Mouse (Mus musculus) right cerebral cortex, postnatal 25 days (tissue): ENCODE data around the gene Rpsa.
"Not testable (repeated sequence)": the region's sequence is repeated elsewhere in the genome, so short reads cannot be mapped to it uniquely, and the experiment has no call there.

ENCODE experiments used
- DNase-seq: peaks from one replicate; pipeline ENCODE4 v3.0.0; 2022

The Rpsa gene

GRCm38 (mm10) chr9:120127538-120128251 lies at the start of gene Rpsa:
Gene Rpsa, plus strand, starts transcription at chr9:120127689.
- peak; percentile 98 for DNase-seq

- DNase-seq, result no peak
Measured at GRCm38 (mm10) chr9:120078241-120078640, 49.2 kb upstream of the Rpsa start.

GRCm38 (mm10) chr9:120079901-120080300 lies 47.6 kb upstream of the Rpsa start:
- DNase-seq, result no peak

- DNase-seq, result peak; percentile 49
Measured at GRCm38 (mm10) chr9:120080546-120081108, 46.9 kb upstream of the Rpsa start.

GRCm38 (mm10) chr9:120081247-120081646 lies 46.2 kb upstream of the Rpsa start:
- DNase-seq, result no peak

GRCm38 (mm10) chr9:120081967-120082366 lies 45.5 kb upstream of the Rpsa start:
- DNase-seq, result peak; percentile 33

- DNase-seq, result no peak
Measured at GRCm38 (mm10) chr9:120082691-120083090, 44.8 kb upstream of the Rpsa start.

- DNase-seq, result no peak
Measured at GRCm38 (mm10) chr9:120083158-120083894, 44.2 kb upstream of the Rpsa start.

- no peak for DNase-seq
Measured at GRCm38 (mm10) chr9:120084406-120084805, 43.1 kb upstream of the Rpsa start.

- no peak for DNase-seq
Measured at GRCm38 (mm10) chr9:120089125-120089524, 38.4 kb upstream of the Rpsa start.

GRCm38 (mm10) chr9:120091086-120091485 lies 36.4 kb upstream of the Rpsa start:
- no peak for DNase-seq

GRCm38 (mm10) chr9:120091696-120092238 lies 35.7 kb upstream of the Rpsa start, which contains the start of gene Ccr8:
Gene Ccr8, plus strand, starts transcription at chr9:120092114.
- no peak for DNase-seq

GRCm38 (mm10) chr9:120093701-120094100 lies 33.8 kb upstream of the Rpsa start:
- DNase-seq, result no peak

GRCm38 (mm10) chr9:120095886-120096285 lies 31.6 kb upstream of the Rpsa start:
- no peak for DNase-seq

GRCm38 (mm10) chr9:120098682-120099081 lies 28.8 kb upstream of the Rpsa start:
- peak; percentile 57 for DNase-seq

GRCm38 (mm10) chr9:120099304-120099703 lies 28.2 kb upstream of the Rpsa start:
- DNase-seq, result no peak

- no peak for DNase-seq
Measured at GRCm38 (mm10) chr9:120101165-120101564, 26.3 kb upstream of the Rpsa start.

- DNase-seq, result not testable (repeated sequence)
Measured at GRCm38 (mm10) chr9:120108953-120109352, 18.5 kb upstream of the Rpsa start.

GRCm38 (mm10) chr9:120110211-120111018 lies 17.1 kb upstream of the Rpsa start, which contains the start of gene Slc25a38:
Gene Slc25a38, plus strand, starts transcription at chr9:120110374.
- DNase-seq, result peak; percentile 94

- no peak for DNase-seq
Measured at GRCm38 (mm10) chr9:120111156-120111945, 16.1 kb upstream of the Rpsa start.

GRCm38 (mm10) chr9:120112472-120112871 lies 15.0 kb upstream of the Rpsa start:
- DNase-seq, result no peak

GRCm38 (mm10) chr9:120113456-120113855 lies 14.0 kb upstream of the Rpsa start:
- DNase-seq, result no peak
